Mouse (Mus musculus) neutrophil, adult 5-6 weeks (primary cell): Measurements from ENCODE around the gene Fiz1. TPM values are rescaled to one million over a fixed set of nuclear protein-coding genes. Genes with fewer than 3 reads are reported as not detected.
"Not testable (repeated sequence)": the region's sequence is repeated elsewhere in the genome, so short reads cannot be mapped to it uniquely, and the experiment has no call there.

ENCODE experiments used
- ATAC-seq: fragments of 151-379, 151-347 bp; 2 replicates; pipeline ENCODE4 v1.8.0; 2017; ENCODE audit warnings: mild to moderate bottlenecking, moderate TSS enrichment; ENCODE audit not compliant: insufficient number of reproducible peaks, poor library complexity, low FRiP score, severe bottlenecking; ENCODE audit errors: extremely low read depth
- total RNA-seq: library from RNA; stranded (forward); fragments of 200-1000 nt; gene quantifications from 2 replicates; pipeline ENCODE4 v1.2.3, GENCODE M21; 2017

Fiz1 gene
- total RNA-seq, 1 experiment from 2014 or later, result 19.8 TPM

- ATAC-seq, result no peak
Measured at GRCm38 (mm10) chr7:5044981-5045380, 30.5 kb upstream of the Fiz1 start.

- ATAC-seq, result no peak
Measured at GRCm38 (mm10) chr7:5038940-5039339, 24.4 kb upstream of the Fiz1 start.

DNA sequence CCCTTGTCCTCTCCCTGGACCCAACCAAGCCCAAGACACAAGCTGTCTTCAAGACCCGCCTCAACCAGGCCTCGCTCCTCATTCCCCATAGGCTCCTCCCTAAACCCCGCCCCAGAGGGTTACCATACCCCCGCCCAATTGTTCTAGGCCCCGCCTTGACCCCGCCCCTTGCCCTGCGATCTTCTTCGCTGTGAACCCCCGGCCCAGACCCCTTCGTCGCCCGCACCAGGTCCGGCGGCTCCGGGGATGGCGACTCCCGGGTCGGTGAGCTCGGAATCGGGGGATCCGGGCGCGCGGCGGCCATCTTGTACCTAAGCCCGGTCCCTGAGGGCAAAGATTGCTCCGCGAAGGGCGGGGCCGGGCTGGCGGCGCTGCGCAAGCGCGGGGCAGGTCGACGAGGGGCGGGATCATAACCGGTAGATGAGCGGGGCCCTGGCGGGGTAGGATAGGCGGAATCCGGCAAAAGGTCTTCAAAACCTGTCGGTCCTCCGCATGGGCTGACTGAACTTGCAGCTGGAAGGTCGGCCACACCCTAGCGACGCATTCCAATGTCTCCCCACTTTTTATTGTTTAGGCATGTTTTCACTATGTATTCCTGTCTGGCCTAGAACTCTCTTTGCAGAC is 23.7 kb upstream of the Fiz1 start, which contains the start of gene Zfp784:
Gene Zfp784, minus strand, starts transcription at position 338 of the 624 bp plus-strand sequence.
- peak; percentile 82 for ATAC-seq

- no peak for ATAC-seq
Measured at GRCm38 (mm10) chr7:5037467-5037866, 23.0 kb upstream of the Fiz1 start.

DNA sequence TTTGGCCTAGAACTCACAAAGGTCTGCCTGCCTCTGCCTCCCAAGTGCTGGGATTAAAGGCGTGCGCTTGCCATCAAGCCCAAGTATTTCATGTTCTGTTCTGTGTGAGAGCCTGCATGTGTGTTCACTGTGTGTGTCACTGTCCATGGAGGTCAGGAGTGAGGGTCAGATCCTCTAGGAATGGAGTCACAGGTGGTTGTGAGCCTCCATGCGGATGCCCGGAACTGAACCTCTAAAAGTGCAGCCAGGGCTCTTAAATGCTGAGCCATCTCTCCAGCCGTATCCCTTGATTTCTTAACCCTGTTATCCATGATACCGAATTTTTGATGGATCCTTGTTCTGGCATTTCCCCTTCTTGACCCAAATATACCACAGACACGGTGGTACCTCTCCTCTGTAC is 22.5 kb upstream of the Fiz1 start:
- no peak for ATAC-seq

DNA sequence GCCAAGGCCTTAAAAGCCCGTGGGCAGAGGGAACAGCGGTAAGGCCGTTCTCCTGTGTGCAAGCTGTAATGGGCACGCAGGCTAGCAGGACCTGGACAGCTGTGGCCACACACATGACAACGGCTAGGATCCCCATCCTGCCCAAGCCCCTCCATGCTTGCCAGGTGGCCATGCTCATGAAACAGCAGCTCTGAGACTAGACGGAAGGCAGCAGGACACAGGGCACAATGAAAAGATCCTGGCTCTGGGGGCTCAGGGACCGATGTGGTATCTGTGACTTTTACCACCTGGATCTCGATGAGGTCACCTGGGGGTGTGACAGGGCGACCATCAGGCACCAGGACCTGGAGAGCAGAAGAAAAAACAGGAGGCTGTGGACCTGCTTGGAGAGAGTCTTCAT is 21.6 kb upstream of the Fiz1 start:
- ATAC-seq, result no peak

DNA sequence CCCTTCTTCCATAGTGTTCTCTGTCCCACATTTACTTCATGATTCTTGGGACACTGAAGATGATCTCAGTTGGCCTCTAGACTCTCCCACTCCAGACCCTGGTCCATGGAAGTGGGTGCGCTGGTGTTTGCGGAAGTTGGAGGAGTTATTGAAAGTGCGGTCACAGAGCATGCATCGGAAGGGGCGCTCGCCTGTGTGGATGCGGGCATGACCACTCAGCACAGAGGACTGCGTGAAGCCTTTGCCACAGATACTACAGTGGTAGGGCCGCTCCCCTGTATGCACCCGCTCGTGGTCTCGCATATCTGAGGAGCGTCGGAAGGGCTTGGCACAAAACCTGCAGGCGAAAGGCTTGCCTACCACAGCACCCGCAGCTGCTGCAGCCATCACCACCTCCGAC is 21.1 kb upstream of the Fiz1 start:
- ATAC-seq, result no peak

DNA sequence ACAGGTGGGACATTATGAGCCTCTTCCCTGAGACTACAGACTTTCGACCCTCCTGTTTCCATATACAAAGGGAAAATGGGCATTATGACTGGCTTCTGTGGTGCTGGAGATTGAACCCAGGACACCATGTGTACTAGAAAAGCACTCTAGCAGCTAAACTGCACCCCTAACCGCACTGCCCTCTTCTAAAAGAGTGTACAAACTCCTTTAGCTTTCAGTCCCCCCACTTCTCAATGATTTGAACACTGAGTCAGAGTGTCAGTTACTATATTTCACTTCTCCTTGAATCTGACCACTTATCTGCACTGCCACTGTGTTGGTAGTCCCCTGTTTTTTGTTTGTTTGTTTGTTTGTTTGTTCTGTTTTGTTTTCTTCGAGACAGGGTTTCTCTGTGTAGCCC is 19.3 kb upstream of the Fiz1 start, which contains the start of gene 4632433K11Rik:
Gene 4632433K11Rik, plus strand, starts transcription at position 301 of the 400 bp plus-strand sequence.
- ATAC-seq, result no peak

- no peak for ATAC-seq
Measured at GRCm38 (mm10) chr7:5031496-5031895, 17.0 kb upstream of the Fiz1 start.

DNA sequence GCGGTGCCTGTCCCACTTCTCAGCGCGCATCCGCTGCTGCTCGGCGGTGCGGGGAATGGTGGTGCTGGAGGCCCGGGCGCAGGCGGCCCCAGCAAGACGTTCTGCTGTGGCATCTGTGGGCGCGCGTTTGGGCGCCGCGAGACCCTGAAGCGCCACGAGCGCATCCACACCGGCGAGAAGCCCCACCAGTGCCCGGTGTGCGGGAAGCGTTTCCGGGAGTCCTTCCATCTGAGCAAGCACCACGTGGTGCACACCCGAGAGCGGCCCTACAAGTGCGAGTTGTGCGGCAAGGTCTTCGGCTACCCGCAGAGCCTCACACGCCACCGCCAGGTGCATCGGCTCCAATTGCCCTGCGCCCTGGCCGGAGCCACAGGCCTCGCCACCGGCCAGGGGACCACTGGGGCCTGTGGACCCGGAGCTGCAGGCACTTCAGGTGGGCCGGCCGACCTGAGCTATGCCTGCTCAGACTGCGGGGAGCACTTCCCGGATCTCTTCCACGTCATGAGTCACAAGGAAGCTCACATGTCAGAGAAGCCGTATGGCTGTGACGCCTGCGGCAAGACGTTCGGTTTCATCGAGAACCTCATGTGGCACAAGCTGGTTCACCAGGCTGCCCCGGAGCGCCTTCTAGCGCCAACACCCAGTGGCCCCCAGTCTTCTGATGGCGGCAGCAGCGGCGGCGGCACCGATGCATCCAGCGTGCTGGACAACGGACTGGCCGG is 16.2 kb upstream of the Fiz1 start:
- no peak for ATAC-seq

DNA sequence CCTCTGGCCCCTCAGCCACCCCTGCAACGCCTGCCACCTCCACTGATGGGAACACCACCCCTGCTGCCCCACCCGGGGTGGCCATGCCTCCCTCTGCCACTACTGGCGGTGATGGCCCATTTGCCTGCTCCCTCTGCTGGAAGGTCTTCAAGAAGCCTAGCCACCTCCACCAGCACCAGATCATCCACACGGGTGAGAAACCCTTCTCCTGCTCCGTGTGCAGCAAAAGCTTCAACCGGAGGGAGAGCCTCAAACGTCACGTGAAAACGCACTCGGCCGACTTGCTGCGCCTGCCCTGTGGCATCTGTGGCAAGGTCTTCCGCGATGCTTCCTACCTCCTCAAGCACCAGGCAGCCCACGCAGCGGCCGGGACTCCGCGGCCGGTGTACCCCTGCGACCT is 15.4 kb upstream of the Fiz1 start:
- ATAC-seq, result no peak

- ATAC-seq, result no peak
Measured at GRCm38 (mm10) chr7:5029543-5029942, 15.0 kb upstream of the Fiz1 start.

GRCm38 (mm10) chr7:5021197-5021596 is 6.7 kb upstream of the Fiz1 start:
- no peak for ATAC-seq

DNA sequence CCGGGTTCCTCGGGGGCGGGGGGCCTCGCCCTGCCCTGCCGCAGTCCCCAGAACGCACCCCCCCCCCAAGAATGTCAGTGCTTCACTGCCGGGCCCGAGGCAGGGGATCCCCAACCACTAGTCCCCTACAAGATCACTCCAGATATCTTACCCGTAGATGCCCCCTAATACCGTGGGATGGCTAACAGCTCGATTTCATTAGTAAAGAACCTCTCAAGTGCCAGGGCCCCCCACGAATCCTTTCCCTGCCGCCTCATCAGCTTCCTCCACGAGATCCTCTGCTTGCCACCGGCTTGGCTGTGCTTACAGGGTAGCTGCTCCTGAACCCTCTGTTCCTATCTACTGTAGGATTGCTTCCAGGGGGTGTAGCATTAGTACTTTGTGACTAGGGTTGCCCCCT is 6.2 kb upstream of the Fiz1 start:
- no peak for ATAC-seq

- ATAC-seq, result peak; percentile 87
Measured at GRCm38 (mm10) chr7:5020000-5020681, 5.6 kb upstream of the Fiz1 start, which contains the start of the genes Zfp865 and Ccdc106. TSS of gene Zfp865 (plus strand) at chr7:5020376. TSS of gene Ccdc106 (plus strand) at chr7:5020553.

DNA sequence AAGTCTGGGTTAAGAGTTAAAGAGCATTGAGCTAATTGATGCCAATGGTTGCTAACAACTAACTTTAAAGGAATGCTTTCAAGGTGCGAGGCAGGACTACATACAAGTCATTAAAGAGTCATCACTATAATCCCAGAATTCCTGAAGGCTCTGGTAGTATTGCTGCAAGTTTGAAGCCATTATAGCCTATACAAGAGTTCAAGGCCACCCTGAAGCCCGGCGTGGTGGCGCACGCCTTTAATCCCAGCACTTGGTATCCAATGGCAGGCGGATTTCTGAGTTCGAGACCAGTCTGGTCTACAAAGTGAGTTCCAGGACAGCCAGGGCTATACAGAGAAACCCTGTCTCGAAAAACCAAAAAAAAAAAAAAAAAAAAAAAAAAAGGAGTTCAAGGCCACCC is 5.1 kb upstream of the Fiz1 start:
- ATAC-seq, result not testable (repeated sequence)

GRCm38 (mm10) chr7:5017931-5018330 is 3.4 kb upstream of the Fiz1 start:
- ATAC-seq, result no peak

- ATAC-seq, result no peak
Measured at GRCm38 (mm10) chr7:5017352-5017751, 2.9 kb upstream of the Fiz1 start.

DNA sequence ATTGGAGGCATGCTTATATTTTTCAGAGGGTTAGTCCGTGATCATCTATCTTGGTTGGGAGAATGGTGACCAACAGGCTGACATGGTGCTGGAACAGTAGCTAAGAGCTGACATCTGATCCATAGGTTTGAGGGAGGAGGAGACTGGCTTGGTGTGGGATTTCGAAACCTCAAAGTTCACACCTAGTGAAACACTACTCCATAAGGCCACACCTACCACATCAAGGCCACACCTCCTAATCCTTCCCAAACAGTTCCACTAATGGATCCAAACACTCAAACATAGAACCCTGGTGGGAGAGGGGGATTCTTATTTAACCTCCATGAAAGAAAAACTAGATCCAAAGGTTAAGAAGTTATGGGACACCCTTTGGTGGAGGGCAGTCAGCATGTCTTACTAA is 2.4 kb upstream of the Fiz1 start:
- ATAC-seq, result no peak

GRCm38 (mm10) chr7:5016057-5016456 is 1.6 kb upstream of the Fiz1 start:
- ATAC-seq, result no peak
